Mouse (Mus musculus) adrenal gland, postnatal 4 days (tissue): ENCODE measurements around the gene Ccr3. TPM values are rescaled to one million over a fixed set of nuclear protein-coding genes. Genes with fewer than 3 reads are reported as not detected.
"Not testable (repeated sequence)": the region's sequence is repeated elsewhere in the genome, so short reads cannot be mapped to it uniquely, and the experiment has no call there.

Experiments
- DNase-seq, 2 experiments: peaks; one replicate each; pipeline ENCODE4 v3.0.0; 2021 to 2022; ENCODE audit warnings: low spot score in 2 of 2, mixed read lengths in 2 of 2
- long read RNA-seq, 2 experiments: library from polyadenylated mRNA; stranded (forward); transcript quantifications; one replicate each; pipeline ENCODE4 v2.0.0; 2021
- total RNA-seq, 2 experiments: library from RNA; stranded (reverse); gene quantifications; 2 replicates each; pipeline ENCODE4 v1.2.3; 2021

Ccr3 gene
- total RNA-seq: under 1 TPM; 0.11 to 0.14 TPM
- long read RNA-seq, experiment 1: 0 reads
- long read RNA-seq, experiment 2: 0 reads

DNA sequence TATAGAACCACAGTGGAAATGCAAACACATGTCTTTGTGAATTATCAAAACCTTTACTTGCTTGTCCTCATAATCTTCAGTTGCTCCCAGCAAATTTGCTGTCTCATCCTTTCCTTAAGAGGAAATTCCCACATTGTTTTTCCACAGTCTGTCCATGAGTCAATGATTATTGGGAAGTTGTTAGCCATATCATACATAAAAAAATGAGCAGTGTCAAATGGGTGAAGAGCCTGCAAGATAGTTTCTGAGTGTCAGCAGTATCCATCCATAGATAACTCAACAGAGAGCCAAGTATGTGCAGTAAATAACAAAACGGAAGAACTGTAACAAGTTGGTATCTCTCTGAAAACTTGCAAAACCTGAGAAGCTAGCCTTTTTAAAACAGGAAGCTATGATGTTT lies at the start of gene Ccr3:
Gene Ccr3 (plus strand): TSS at position 301 of the 400 bp plus-strand sequence.
- no peak for DNase-seq

GRCm38 (mm10) chr9:123975630-123976029 lies 46.1 kb upstream of the Ccr3 start:
- no peak for DNase-seq

- DNase-seq: no peak
Measured at GRCm38 (mm10) chr9:123976876-123977663, 44.7 kb upstream of the Ccr3 start.

GRCm38 (mm10) chr9:123978308-123978707 lies 43.5 kb upstream of the Ccr3 start, which contains the start of gene Ccr1l1:
Gene Ccr1l1, minus strand, starts transcription at chr9:123978408.
- no peak for DNase-seq

DNA sequence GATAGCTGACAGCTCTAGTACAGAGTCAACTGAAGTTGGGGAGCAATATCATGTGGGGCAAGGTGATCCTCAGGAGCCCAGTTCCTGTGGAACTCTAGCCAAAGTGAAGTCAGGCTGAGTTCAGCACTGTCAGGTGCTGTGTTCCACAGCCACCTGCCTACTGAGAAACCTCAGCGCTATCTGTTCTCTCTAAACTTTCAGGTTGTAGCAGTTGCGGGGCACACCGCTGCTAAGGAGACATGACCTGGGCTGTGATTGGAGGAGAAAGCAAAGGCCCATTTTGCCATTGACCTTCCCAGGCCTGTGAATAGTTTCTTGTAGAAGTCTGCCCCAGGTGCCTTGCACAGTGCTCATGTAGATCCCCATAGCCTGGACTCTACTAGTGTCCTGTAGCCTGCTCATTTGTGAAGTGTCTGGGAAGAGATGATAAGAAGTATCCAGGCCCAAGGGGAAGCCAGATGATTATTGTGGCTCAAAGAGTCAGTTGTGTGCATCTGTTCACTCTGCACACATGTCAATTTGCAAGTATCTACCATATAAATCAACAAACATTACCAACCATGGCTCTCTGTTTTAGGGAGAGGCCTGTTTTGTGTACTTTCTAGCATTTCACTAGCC lies 40.8 kb upstream of the Ccr3 start:
- DNase-seq: not testable (repeated sequence)

GRCm38 (mm10) chr9:123981909-123982308 lies 39.9 kb upstream of the Ccr3 start:
- DNase-seq: no peak

- no peak for DNase-seq
Measured at GRCm38 (mm10) chr9:123982720-123983119, 39.1 kb upstream of the Ccr3 start.

- no peak for DNase-seq
Measured at GRCm38 (mm10) chr9:123984943-123985342, 36.8 kb upstream of the Ccr3 start.

DNA sequence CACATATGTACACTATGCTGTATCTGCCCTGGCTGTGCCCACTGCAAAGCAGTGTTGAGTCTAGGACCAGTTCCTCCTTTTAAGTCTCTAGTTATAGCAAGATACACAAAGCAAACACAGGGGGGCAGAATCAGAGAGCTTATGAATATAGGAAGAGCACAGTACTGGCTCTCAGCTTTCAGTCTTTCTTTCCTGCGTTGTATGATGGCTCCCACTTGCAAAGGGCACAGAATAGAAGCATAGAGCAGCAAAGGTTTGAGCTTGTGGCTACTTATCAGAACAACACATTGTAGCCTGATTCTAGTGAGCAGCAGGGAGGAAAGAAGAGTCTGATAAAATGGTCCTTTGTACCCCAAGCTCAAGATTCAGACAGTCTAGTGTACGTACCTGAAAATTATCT lies 35.6 kb upstream of the Ccr3 start:
- DNase-seq: no peak

DNA sequence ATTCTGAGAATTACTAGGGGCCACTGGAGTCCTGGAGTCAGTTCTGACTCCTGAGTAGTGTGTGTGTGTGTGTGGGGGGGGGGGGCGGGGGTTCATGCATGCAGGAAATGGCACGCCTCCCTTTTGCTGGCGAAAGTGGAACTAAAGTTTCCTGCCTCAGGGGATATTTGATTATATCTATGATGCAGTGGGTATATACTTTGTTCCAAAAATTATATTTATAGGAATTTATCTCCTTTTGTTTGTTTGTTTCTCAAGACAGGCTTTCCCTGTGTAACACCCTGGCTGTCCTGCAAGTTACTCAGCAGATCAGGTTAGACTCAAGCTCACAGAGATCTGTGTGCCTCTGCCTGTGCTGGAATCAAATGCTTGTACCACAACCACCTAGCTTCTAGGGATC lies 32.1 kb upstream of the Ccr3 start:
- DNase-seq: no peak

GRCm38 (mm10) chr9:123991312-123991906 lies 30.4 kb upstream of the Ccr3 start:
- DNase-seq: no peak

- DNase-seq: no peak
Measured at GRCm38 (mm10) chr9:123997719-123998118, 24.1 kb upstream of the Ccr3 start.

DNA sequence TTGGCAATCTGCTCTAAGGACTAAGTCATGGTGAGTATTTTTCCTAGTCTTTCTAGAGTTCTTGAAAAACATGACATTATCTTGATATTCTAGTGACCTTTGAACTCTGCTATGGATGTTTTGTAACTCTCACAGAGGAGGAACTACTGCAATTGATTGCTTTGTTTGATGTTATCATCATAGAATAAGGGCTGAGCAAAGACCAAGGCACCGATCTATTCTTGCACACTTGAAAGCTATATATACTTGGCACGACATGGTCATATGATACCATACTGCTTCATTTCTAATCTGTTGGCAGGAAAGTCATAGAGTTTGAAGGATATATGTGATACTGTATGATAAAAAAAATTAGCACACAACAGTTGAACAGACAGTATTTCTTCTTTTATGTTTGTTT lies 22.0 kb upstream of the Ccr3 start:
- DNase-seq: no peak

DNA sequence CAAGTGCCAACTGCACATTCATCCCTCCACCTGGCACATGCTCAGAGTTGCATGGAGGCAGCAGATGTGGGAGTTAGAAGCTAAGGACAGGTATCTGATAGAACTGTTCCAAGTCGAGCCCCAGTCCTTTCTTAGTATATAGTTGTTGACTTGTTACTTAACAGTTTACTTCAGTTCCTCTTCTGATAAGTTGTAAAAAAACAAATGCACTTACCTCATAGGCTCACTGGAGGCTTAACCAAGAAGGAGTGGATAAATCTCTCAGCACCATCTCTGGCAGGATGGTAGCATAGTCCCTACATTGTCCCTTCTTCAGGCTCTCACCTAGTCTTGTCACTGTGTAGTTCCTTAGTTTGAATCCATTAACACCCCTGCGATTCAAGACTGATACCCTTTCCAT lies 9.1 kb upstream of the Ccr3 start:
- DNase-seq: no peak

DNA sequence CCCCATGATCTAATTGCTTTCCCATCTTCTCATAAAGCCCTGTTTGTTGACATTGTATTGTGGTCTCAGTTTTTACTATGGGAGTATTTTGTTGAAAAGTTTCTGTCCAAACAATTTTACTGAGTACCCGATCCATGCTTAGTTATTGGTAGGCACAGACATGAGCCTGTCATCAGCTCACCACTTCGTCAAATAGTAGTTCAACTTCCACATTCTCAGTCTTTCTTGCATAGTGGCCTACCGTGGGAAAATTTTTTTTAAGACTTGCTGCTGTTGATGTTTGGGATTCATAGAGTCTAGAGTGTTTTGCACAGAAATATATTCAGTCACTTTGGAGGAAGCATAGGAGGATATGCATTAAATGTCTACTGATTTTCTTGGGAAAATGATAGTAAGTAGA lies 8.5 kb upstream of the Ccr3 start:
- no peak for DNase-seq

DNA sequence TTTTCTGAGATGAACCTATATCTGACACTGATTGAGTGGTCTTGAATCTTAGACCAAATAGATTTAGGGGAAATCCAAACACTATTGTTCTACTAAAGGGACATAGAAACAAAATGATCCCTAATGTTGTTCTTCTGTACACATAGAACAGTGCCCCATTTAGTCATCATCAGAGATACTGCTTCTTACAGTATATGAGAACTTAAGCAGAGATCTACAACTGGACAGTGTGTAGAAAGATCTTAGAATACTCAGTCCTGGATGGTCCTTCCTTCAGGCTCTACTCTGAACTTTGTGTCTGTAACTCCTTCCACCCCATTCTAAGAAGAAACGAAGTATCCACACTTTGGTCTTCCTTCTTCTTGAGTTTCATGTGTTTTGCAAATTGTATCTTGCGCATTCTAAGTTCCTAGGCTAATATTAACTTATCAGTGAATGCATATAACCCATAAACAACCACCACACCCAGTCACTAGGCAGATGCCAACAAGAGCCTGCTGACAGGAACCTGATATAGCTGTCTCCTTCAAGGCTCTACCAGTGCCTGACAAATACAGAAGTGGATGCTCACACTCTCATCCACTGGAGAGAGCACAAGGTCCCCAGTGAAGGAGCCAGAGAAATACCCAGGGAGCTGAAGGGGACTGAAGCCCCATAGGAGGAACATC lies 6.7 kb upstream of the Ccr3 start:
- no peak for DNase-seq

- no peak for DNase-seq
Measured at GRCm38 (mm10) chr9:124016048-124016447, 5.7 kb upstream of the Ccr3 start.

DNA sequence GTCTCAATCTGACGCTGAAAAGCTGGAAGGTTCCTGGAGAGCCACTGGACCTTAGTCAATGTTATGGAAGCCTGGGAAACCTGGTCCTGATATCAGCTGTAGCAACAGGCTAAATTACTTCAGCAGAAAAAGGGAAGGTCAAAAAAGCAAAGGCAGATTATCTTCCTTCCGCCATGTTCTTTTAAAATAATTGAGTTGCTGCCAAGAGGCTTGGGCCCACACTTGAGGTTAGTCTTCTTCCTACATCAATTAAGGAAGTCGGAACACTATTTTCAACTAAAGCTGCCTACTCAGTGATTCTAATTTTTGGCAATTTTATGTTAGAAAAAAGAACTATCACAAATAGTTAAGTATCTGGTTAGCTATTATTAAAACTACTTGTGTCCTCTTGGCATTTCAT lies 1.9 kb upstream of the Ccr3 start:
- DNase-seq: no peak

DNA sequence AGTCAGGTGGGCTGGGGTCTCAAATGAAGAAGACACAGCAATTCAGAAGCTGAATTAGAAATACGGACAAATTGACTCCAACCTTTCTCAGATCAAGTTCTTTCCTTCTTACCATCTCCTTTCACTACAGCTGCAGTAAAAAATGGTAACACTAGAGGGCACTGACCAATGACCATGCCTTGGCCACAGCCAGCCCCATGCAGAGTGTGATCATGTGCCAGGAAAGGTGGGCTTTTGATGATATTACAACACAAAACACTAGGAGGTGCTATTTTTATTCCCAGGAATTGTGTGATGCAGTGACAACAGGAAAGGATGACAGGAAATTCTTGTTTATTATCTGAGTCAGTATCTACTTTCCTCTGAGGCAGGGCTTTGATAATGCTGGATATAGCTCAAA lies 11.6 kb downstream of the Ccr3 start:
- peak in 1 of 2 experiments; percentile 6 for DNase-seq

DNA sequence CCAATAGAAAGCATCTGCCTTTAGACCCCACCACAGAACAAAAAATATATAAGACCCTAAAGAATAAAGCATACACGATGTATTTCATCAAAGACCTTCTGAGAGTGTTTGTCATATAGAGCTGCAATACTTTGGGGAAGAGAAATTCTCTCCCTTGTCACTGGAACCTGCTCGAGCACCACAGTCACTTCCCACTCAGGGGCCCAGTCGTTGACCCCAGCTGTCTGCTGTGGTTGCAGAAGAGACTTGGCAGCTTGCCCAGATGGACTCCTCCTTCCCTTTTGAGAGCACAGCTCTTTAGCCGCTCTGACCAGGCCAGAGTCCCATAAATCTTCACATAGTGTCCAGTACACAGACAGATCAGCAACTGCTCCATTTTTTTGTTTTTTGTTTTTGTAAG lies 15.9 kb downstream of the Ccr3 start:
- peak; percentile 11 to 62 for DNase-seq

DNA sequence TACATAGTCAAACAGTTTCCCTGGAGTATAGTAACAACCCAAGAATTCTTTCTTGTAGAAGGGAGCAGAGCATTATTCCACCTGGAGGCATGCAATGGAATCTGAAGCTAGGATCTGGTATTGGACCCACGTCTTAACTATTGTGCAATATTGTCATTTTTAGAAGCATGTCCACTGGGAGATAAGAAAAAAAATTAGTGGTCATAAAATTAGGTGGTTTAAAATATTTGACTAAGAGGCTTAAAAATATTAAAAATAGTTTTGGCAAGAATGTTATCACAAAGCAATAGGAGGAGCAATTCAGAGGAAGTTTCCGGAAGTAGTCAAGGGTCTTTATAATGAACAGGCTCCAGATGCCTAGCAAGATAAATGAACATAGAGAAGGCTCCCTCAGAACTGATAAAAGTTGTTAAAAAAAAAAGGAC lies 16.4 kb downstream of the Ccr3 start:
- no peak for DNase-seq

DNA sequence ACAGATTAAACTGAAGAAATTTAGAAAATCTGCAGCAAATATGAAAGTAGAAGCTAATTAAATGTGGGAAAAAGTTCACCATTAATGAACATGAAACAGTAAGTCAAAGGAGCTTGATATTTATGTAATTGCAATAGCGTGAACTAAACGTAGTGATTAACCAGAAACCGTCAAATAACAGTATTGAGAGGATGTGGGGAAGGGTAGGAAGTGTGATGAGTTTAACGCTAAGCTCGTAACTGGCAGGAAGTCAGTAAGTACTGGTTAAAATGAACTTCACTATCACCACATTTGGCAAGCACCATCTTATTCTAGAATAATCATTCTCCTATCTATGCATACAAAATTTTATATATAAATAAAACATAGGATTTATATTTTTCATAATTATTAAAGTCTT lies 17.2 kb downstream of the Ccr3 start:
- no peak for DNase-seq
